Mouse (Mus musculus) neural tube, embryonic 13.5 days (tissue): ENCODE results near the gene Myl9. TPM values are rescaled to one million over a fixed set of nuclear protein-coding genes. Genes with fewer than 3 reads are reported as not detected.

ENCODE experiments used
- ATAC-seq: fragments of 200-750 bp; cut with Nextera tagmentation; 2 replicates; pipeline ENCODE4 v1.8.0; 2017; ENCODE audit warnings: low read depth, mild to moderate bottlenecking, moderate TSS enrichment, moderate library complexity
- H3K27ac ChIP-seq: fragments of 300-500 bp; sonication (generic); replicated peaks from 2 replicates; pipeline ENCODE4 v1.5.1; 2015; ENCODE audit warnings: moderate library complexity, mild to moderate bottlenecking, inconsistent platforms
- H3K27me3 ChIP-seq: fragments of 300-500 bp; sonication (generic); 2 replicates; pipeline ENCODE4 v1.6.1; 2015; ENCODE audit warnings: mild to moderate bottlenecking, inconsistent platforms
- H3K36me3 ChIP-seq: fragments of 300-500 bp; sonication (generic); 2 replicates; pipeline ENCODE4 v1.6.1; 2015; ENCODE audit warnings: mild to moderate bottlenecking, inconsistent platforms
- H3K4me1 ChIP-seq: fragments of 300-500 bp; sonication (generic); replicated peaks from 2 replicates; pipeline ENCODE4 v1.6.1; 2015; ENCODE audit warnings: inconsistent platforms
- H3K4me2 ChIP-seq: fragments of 300-500 bp; sonication (generic); 2 replicates; pipeline ENCODE4 v1.6.1; 2015; ENCODE audit warnings: inconsistent platforms, mild to moderate bottlenecking, moderate library complexity
- H3K4me3 ChIP-seq: fragments of 300-500 bp; sonication (generic); 2 replicates; pipeline ENCODE4 v1.5.1; 2015; ENCODE audit warnings: mild to moderate bottlenecking, inconsistent platforms
- H3K9ac ChIP-seq: fragments of 300-500 bp; sonication (generic); 2 replicates; pipeline ENCODE4 v1.6.1; 2015; ENCODE audit warnings: moderate library complexity, mild to moderate bottlenecking, inconsistent platforms
- H3K9me3 ChIP-seq: fragments of 300-500 bp; sonication (generic); 2 replicates; pipeline ENCODE4 v1.6.1; 2016; ENCODE audit warnings: inconsistent platforms
- WGBS: fragments of 180-500 bp; shearing (Covaris S2); methylation state at CpG from one replicate; pipeline ENCODE4 v1.1.7; 2015; 5-methylcytosine and 5-hydroxymethylcytosine counted together
- polyA plus RNA-seq: library from polyadenylated mRNA; unstranded; fragments of >200 nt; fragmentation: Nextera tagmentation; extraction: Ambion mirVana; gene quantifications from 2 replicates; pipeline ENCODE4 v1.2.1, GENCODE M21; 2015

Myl9 gene
- polyA plus RNA-seq = 55.2 and 56.0 TPM in 2 replicates

- peaks cover 12% of the 10 kb centered on the region for H3K27me3 ChIP-seq
- peak within 1 kb of the TSS; percentile 74 for H3K27ac ChIP-seq
- ATAC-seq = peak; percentile 80
- H3K9ac ChIP-seq = peak within 1 kb of the TSS; percentile 70
- H3K4me2 ChIP-seq = peak within 1 kb of the TSS; percentile 66
- H3K4me3 ChIP-seq = peak within 1 kb of the TSS; percentile 35
- H3K36me3 ChIP-seq = no peaks in the 10 kb centered on the region
- peaks cover 37% of the 10 kb centered on the region for H3K4me1 ChIP-seq
- H3K9me3 ChIP-seq = no peaks in the 10 kb centered on the region
- WGBS = 1% methylated on average over 26 of the region's 28 CpGs
Observed at GRCm38 (mm10) chr2:156774738-156775454, at the start of gene Myl9. Myl9 (plus strand) TSS chr2:156775420.

- H3K4me1 ChIP-seq = peaks cover 72% of the 10 kb centered on the region
- no peaks in the 10 kb centered on the region for H3K27me3 ChIP-seq
- H3K4me3 ChIP-seq = peak overlapping the region; percentile 14; the same call in 1 of the 2 replicates
- ATAC-seq = no peak
- peak overlapping the region; percentile 74 for H3K27ac ChIP-seq
- no peaks in the 10 kb centered on the region for H3K9me3 ChIP-seq
- peak overlapping the region; percentile 51 for H3K9ac ChIP-seq
- H3K36me3 ChIP-seq = no peaks in the 10 kb centered on the region
- WGBS = 10% methylated on average over 7 of the region's 7 CpGs
- H3K4me2 ChIP-seq = peak overlapping the region; percentile 87
Observed at GRCm38 (mm10) chr2:156726344-156726743, 48.9 kb upstream of the Myl9 start.

GRCm38 (mm10) chr2:156726878-156727277 is 48.3 kb upstream of the Myl9 start:
- no peaks in the 10 kb centered on the region for H3K9me3 ChIP-seq
- H3K4me3 ChIP-seq = 0 out of 2 replicates have a peak overlapping the region, but pooled peaks have one; percentile 14
- H3K27me3 ChIP-seq = no peaks in the 10 kb centered on the region
- peak overlapping the region; percentile 74 for H3K27ac ChIP-seq
- peak overlapping the region; percentile 87 for H3K4me2 ChIP-seq
- peak overlapping the region; percentile 51 for H3K9ac ChIP-seq
- WGBS = 53% methylated on average over 3 of the region's 3 CpGs
- no peaks in the 10 kb centered on the region for H3K36me3 ChIP-seq
- H3K4me1 ChIP-seq = peaks cover 78% of the 10 kb centered on the region
- no peak for ATAC-seq

DNA sequence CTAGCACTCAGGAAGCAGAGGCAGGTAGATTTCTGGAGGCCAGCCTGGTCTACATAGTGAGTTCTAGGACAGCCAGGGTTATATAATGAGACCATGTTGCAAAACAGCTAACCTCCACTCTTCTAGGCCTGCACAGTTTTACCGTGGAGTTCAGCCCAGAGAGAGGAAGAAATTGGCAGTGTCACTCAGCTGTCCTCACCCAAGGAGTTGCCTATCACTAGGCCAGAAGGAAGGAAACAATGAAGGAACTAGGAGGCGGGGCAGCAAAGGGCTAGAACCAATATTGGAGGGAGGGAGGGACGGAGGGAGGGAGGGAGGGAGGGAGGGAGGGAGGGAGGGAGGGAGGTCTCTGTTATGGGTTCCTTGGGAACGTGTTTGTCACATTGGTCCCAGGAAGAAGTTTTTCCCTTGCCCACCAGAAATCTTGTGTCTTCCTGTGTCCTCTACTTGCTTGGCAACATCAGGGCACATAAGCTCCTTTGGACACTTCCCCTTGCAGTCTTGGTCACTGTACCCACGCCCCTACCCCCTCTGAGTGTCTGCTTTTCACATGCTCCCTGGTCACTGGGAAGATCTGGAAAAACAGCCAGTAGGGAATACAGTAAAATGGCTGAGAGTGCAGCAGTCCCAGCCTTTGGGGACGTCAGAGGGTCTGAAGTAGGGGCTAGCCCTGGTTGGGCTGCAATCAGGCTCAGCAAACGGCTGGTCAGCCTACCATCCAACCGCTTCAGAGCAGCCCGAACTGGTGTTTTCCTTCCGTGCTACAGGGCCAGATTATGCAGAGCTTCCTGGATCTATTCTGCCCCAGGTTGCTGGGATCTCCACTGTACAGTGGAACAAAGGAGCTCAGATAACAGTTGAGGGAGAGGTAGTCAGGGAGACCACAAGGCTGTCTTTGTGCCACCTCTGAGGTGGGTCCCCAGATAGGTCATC is 45.4 kb upstream of the Myl9 start:
- Histone ChIP-seq H3K4me3 (no peak overlapping the region), H3K9ac (peak overlapping the region; percentile 22; the same call in 1 of the 2 replicates), H3K36me3 (0 out of 2 replicates have a peak, but pooled peaks cover 5% of the 10 kb centered on the region), H3K9me3 (no peaks in the 10 kb centered on the region), H3K27me3 (no peaks in the 10 kb centered on the region), H3K27ac (no peak overlapping the region), H3K4me1 (peaks cover 79% of the 10 kb centered on the region), H3K4me2 (no peak overlapping the region)
- WGBS = 50% methylated on average over 9 of the region's 10 CpGs
- no peak for ATAC-seq

DNA sequence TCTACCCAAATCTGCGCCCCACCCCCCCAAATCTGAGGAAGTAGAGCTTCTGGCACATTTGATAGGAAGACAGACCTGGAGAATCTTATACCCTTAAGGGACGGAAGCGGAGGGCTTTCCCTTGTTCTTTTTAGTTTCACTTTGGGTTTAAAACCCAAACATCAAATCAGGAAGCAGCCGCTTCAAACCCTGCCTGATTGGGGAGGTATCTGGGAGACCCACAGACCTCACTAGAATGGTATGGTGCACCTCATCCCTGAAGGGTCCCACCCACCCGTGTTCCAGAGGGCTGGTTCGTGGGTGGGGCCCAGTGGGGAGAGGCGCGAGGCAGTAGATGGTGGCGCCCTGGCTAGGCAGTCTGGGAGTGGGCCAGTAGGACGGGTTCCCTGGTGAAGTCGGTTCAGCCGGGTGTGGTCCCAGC is 44.7 kb upstream of the Myl9 start:
- H3K9ac ChIP-seq = no peak overlapping the region
- no peaks in the 10 kb centered on the region for H3K9me3 ChIP-seq
- no peak overlapping the region for H3K4me3 ChIP-seq
- 0 out of 2 replicates have a peak, but pooled peaks cover 5% of the 10 kb centered on the region for H3K36me3 ChIP-seq
- H3K27me3 ChIP-seq = no peaks in the 10 kb centered on the region
- H3K27ac ChIP-seq = no peak overlapping the region
- ATAC-seq = no peak
- peaks cover 79% of the 10 kb centered on the region for H3K4me1 ChIP-seq
- WGBS = 84% methylated on average over 12 of the region's 12 CpGs
- H3K4me2 ChIP-seq = no peak overlapping the region

- Histone ChIP-seq H3K4me1 (peaks cover 79% of the 10 kb centered on the region), H3K27me3 (no peaks in the 10 kb centered on the region), H3K9me3 (no peaks in the 10 kb centered on the region), H3K4me2 (no peak overlapping the region), H3K4me3 (no peak overlapping the region), H3K9ac (no peak overlapping the region), H3K27ac (no peak overlapping the region), H3K36me3 (0 out of 2 replicates have a peak, but pooled peaks cover 5% of the 10 kb centered on the region)
- ATAC-seq = no peak
Observed at GRCm38 (mm10) chr2:156731592-156731991, 43.6 kb upstream of the Myl9 start.

DNA sequence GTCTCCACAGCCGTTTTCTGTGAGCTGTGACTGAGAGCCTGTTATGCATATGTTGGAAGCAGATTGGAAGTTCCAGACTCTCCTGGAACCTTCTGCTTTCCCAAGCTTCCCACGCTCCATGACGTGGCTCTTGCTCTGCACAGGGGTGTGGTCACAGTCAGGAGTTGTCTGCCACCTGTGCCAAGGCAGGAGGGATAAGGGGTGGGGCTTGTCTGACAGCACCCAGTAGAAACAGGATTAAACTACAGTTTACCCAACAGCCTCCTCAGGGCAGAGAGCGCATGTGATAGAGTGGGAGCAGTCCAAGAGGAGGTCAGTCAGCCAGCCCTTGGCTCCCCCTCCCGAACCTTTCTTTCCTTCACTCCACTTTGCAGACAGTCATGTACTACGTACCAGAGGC is 43.1 kb upstream of the Myl9 start:
- ATAC-seq = no peak
- Histone ChIP-seq H3K4me1 (peaks cover 79% of the 10 kb centered on the region), H3K9me3 (no peaks in the 10 kb centered on the region), H3K27me3 (no peaks in the 10 kb centered on the region), H3K9ac (no peak overlapping the region), H3K36me3 (0 out of 2 replicates have a peak, but pooled peaks cover 5% of the 10 kb centered on the region), H3K4me2 (no peak overlapping the region), H3K27ac (no peak overlapping the region), H3K4me3 (no peak overlapping the region)
- 79% methylated on average over 6 of the region's 6 CpGs for WGBS

DNA sequence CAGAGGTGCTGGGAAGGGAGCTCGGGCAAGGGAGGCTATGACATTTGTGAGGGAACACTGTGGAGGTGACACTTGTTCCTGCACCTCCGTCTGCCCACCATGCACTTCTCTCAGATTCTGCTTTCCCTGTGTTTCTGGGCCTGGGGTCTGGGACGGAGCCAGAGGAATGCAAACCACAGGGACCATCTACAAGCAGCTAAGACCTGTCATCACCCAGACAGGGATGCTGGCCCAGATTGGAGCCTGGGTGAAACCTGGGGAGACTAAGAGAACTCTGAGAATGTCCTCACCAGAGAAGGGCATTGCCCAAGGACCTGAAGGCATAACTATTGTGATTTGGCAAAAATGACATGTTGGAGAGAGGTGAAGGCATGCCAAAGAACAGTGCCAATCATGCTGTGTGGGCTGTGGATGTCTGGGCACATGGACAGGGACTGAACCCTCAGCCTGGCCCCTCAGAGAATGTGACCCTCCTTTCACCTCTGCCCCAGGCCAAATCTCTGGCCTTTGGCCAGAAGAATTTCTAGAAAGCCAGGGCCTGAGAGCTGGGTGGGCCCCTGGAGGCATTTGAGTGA is 39.4 kb upstream of the Myl9 start:
- Histone ChIP-seq H3K36me3 (peaks cover 9% of the 10 kb centered on the region; the same call in 1 of the 2 replicates), H3K27me3 (no peaks in the 10 kb centered on the region), H3K4me2 (no peak overlapping the region), H3K4me1 (peaks cover 94% of the 10 kb centered on the region), H3K27ac (no peak overlapping the region), H3K9ac (no peak overlapping the region), H3K4me3 (no peak overlapping the region), H3K9me3 (no peaks in the 10 kb centered on the region)
- 76% methylated on average over 3 of the region's 3 CpGs for WGBS
- ATAC-seq = no peak

- H3K9ac ChIP-seq = no peak overlapping the region
- H3K4me3 ChIP-seq = no peak overlapping the region
- 41% methylated on average over 7 of the region's 7 CpGs for WGBS
- peaks cover 97% of the 10 kb centered on the region for H3K4me1 ChIP-seq
- H3K27me3 ChIP-seq = no peaks in the 10 kb centered on the region
- no peak overlapping the region for H3K4me2 ChIP-seq
- H3K36me3 ChIP-seq = peaks cover 9% of the 10 kb centered on the region; the same call in 1 of the 2 replicates
- no peak overlapping the region for H3K27ac ChIP-seq
- H3K9me3 ChIP-seq = no peaks in the 10 kb centered on the region
- ATAC-seq = no peak
Observed at GRCm38 (mm10) chr2:156736846-156737245, 38.4 kb upstream of the Myl9 start.

GRCm38 (mm10) chr2:156737976-156738375 is 37.2 kb upstream of the Myl9 start:
- 73% methylated on average over 7 of the region's 7 CpGs for WGBS
- no peak for ATAC-seq
- Histone ChIP-seq H3K4me1 (peaks cover 97% of the 10 kb centered on the region), H3K27me3 (no peaks in the 10 kb centered on the region), H3K9me3 (no peaks in the 10 kb centered on the region), H3K27ac (no peak overlapping the region), H3K36me3 (peaks cover 7% of the 10 kb centered on the region; the same call in 1 of the 2 replicates), H3K4me2 (no peak overlapping the region), H3K9ac (no peak overlapping the region), H3K4me3 (no peak overlapping the region)

GRCm38 (mm10) chr2:156741265-156741664 is 34.0 kb upstream of the Myl9 start:
- H3K9ac ChIP-seq = no peak overlapping the region
- WGBS = 86% methylated on average over 9 of the region's 9 CpGs
- H3K4me2 ChIP-seq = no peak overlapping the region
- 0 out of 2 replicates have a peak overlapping the region, but pooled peaks have one; percentile 28 for H3K27ac ChIP-seq
- ATAC-seq = no peak
- H3K36me3 ChIP-seq = peaks cover 22% of the 10 kb centered on the region
- no peaks in the 10 kb centered on the region for H3K9me3 ChIP-seq
- H3K4me3 ChIP-seq = no peak overlapping the region
- H3K4me1 ChIP-seq = peaks cover 74% of the 10 kb centered on the region
- no peaks in the 10 kb centered on the region for H3K27me3 ChIP-seq
